8 mouse cellular contexts compared by ENCODE assay signal in genomic region chr8:84856864-84857441, GRCm38 (mm10). TPM values are rescaled to one million over a fixed set of nuclear protein-coding genes. Genes with fewer than 3 reads are reported as not detected.
DNase-seq lines count a peak whose midpoint lies in the region; ATAC-seq lines count a peak whose summit lies in the region.

Gene Farsa (plus strand): TSS chr8:84856989.

- peaks cover 30% of the 10 kb centered on the region for H3K36me3 ChIP-seq in hindbrain, embryonic 14.5 days (replicated peaks; ENCODE audit: control insufficient read depth, insufficient read depth)

- H3K9me3 ChIP-seq in hindbrain, embryonic 14.5 days (ENCODE audit: control insufficient read depth, low read length): no peaks in the 10 kb centered on the region

- H3K9ac ChIP-seq in hindbrain, embryonic 14.5 days: peak within 1 kb of the TSS; percentile 80

- peak within 1 kb of the TSS; percentile 79 for H3K27ac ChIP-seq in hindbrain, embryonic 14.5 days

- ATAC-seq in hindbrain, embryonic 14.5 days (ENCODE audit: low FRiP score): peak; percentile 92

- peak within 1 kb of the TSS; percentile 75 for H3K4me2 ChIP-seq in hindbrain, embryonic 14.5 days (replicated peaks)

- no peaks in the 10 kb centered on the region for H3K27me3 ChIP-seq in hindbrain, embryonic 14.5 days (ENCODE audit: control insufficient read depth, insufficient read depth, low read length)

- DNase-seq in R1 (ENCODE audit: low read depth, low spot score): peak; percentile 96
- peak; percentile 92 to 95 for DNase-seq in cerebellum, postnatal 25 days
- DNase-seq in frontal cortex, postnatal 25 days (ENCODE audit: low spot score in 2 of 2): peak; percentile 85 to 88
- DNase-seq in hindbrain, embryonic 14.5 days (ENCODE audit: low spot score): peak; percentile 95
- DNase-seq in layer of hippocampus, postnatal 36 days: peak; percentile 91 to 92
- DNase-seq in lung, postnatal 36 days: peak; percentile 95
- peak; percentile 97 for DNase-seq in retina, postnatal 1 day
- DNase-seq in urinary bladder, adult 18-20 months (ENCODE audit: low spot score in 2 of 2): peak; percentile 87 to 90

- H3K4me1 ChIP-seq in hindbrain, embryonic 14.5 days (replicated peaks; ENCODE audit: control insufficient read depth, insufficient read depth, low read length): peaks cover 11% of the 10 kb centered on the region

- peak within 1 kb of the TSS; percentile 76 for H3K4me3 ChIP-seq in hindbrain, embryonic 14.5 days (replicated peaks; ENCODE audit: low read length)

- WGBS in hindbrain, embryonic 14.5 days: under 1% methylated on average over 39 of the region's 39 CpGs

RNA-seq across cellular contexts. Expression of gene Farsa, which starts in this region (rescaled TPM):
- polyA plus RNA-seq in hindbrain, embryonic 14.5 days (2014; fragmentation: Nextera tagmentation; extraction: Ambion mirVana): 87.8 and 93.4 TPM in 2 replicates
- total RNA-seq in layer of hippocampus, postnatal 36 days (2021): 10 to 100 TPM; 51.2 to 52.7 TPM

Comparison
In these comparisons a context has a peak if more than half of its experiments do, and no peak if none do; other contexts are left out.
1. Peak in every context shown above with its lines: DNase-seq, ATAC-seq, H3K4me3 ChIP-seq and H3K27ac ChIP-seq.